Mouse (Mus musculus) induced T-regulatory cell, adult 2 months (primary cell): ENCODE measurements around the gene Phka2.
A peak's percentile ranks its signal among the peaks of the same experiment; 100 is the strongest.

ENCODE experiments used
- DNase-seq: peaks from one replicate; pipeline ENCODE4 v3.0.0-alpha.2; 2012; ENCODE audit warnings: low read depth

The Phka2 gene

GRCm38 (mm10) chrX:160502048-160503041 is at the start of gene Phka2:
Gene Phka2, plus strand, starts transcription at chrX:160502166.
- peak; percentile 90 for DNase-seq

GRCm38 (mm10) chrX:160455686-160456085 is 46.3 kb upstream of the Phka2 start:
- DNase-seq, result no peak

- no peak for DNase-seq
Observed at GRCm38 (mm10) chrX:160471257-160471786, 30.6 kb upstream of the Phka2 start.

- no peak for DNase-seq
Observed at GRCm38 (mm10) chrX:160489784-160490183, 12.2 kb upstream of the Phka2 start.

GRCm38 (mm10) chrX:160494333-160494732 is 7.6 kb upstream of the Phka2 start:
- DNase-seq, result no peak

- no peak for DNase-seq
Observed at GRCm38 (mm10) chrX:160494921-160495320, 7.0 kb upstream of the Phka2 start.

- DNase-seq, result no peak
Observed at GRCm38 (mm10) chrX:160496473-160496872, 5.5 kb upstream of the Phka2 start.

- no peak for DNase-seq
Observed at GRCm38 (mm10) chrX:160501095-160501494, 871 bp upstream of the Phka2 start.

- no peak for DNase-seq
Observed at GRCm38 (mm10) chrX:160501687-160502047, 299 bp upstream of the Phka2 start.

- no peak for DNase-seq
Observed at GRCm38 (mm10) chrX:160509046-160509445, 7.1 kb downstream of the Phka2 start.

- no peak for DNase-seq
Observed at GRCm38 (mm10) chrX:160510197-160510596, 8.2 kb downstream of the Phka2 start.

- DNase-seq, result no peak
Observed at GRCm38 (mm10) chrX:160516027-160516426, 14.1 kb downstream of the Phka2 start.

- DNase-seq, result no peak
Observed at GRCm38 (mm10) chrX:160542772-160543171, 40.8 kb downstream of the Phka2 start.

GRCm38 (mm10) chrX:160548875-160549274 is 46.9 kb downstream of the Phka2 start:
- DNase-seq, result no peak

- no peak for DNase-seq
Observed at GRCm38 (mm10) chrX:160552066-160552465, 50.1 kb downstream of the Phka2 start.

- no peak for DNase-seq
Observed at GRCm38 (mm10) chrX:160583589-160583988, 81.6 kb downstream of the Phka2 start.

- no peak for DNase-seq
Observed at GRCm38 (mm10) chrX:160584148-160584838, 82.3 kb downstream of the Phka2 start.

- DNase-seq, result no peak
Observed at GRCm38 (mm10) chrX:160585110-160585509, 83.1 kb downstream of the Phka2 start.

GRCm38 (mm10) chrX:160588523-160588922 is 86.6 kb downstream of the Phka2 start:
- DNase-seq, result no peak

- no peak for DNase-seq
Observed at GRCm38 (mm10) chrX:160590147-160590546, 88.2 kb downstream of the Phka2 start.

- no peak for DNase-seq
Observed at GRCm38 (mm10) chrX:160592933-160593332, 91.0 kb downstream of the Phka2 start.

GRCm38 (mm10) chrX:160598055-160598454 is 96.1 kb downstream of the Phka2 start:
- DNase-seq, result no peak
